In the genomic region with DNA sequence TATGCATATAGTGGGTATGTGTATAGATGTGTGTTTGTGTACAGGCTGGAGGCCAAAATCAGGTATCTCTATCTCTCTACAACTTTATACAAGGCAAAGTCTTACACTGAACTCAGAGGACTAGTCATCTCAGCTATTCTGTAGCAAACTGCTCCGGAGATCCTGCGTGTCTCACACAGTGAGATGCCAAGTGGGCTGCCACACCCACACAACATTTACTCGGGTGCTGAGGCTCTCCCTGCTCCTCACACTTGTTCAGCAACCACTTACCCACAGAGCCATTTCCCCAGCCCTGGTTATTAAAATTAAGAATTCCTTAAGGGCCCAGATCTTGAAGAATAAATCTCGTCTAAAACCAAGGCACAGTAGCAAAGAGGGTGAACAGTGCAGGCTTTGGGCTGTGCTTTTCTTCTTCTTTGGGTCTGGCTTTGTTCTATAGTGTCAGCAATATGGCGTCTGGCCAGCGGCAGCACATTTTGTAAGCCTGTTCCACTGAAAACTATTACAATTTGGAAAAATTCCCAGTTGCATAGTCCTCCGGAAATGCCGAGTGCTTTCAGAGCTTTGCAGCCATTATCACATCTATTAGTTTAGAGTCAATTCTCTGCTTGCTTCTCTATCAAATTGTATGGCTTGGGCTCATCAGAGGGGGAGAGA, we compare ENCODE assay signal across 9 mouse cellular contexts. TPM values are rescaled to one million over a fixed set of nuclear protein-coding genes. Genes with fewer than 3 reads are reported as not detected.
DNase-seq lines count a peak whose midpoint lies in the region; ATAC-seq and TF ChIP-seq lines count a peak whose summit lies in the region.
"Had no signal": no experiment of that assay in that cellular context is flagged by ENCODE, and none has a peak within 500 bp of the region (broad histone marks: within the 10 kb centered on the region; RNA-seq: fewer than 3 reads in every experiment).

No protein-coding gene starts in this region.

- TF ChIP-seq CTCF in stomach, postnatal 0 days (IDR thresholded peaks at IDR 0.05; ENCODE audit: low read depth): no peak
- no peak for TF ChIP-seq CTCF in hindbrain, postnatal 0 days (IDR thresholded peaks at IDR 0.05; ENCODE audit: low read depth)

- no peaks in the 10 kb centered on the region for H3K27me3 ChIP-seq in stomach, embryonic 15.5 days (replicated peaks)
- H3K27me3 ChIP-seq in stomach, postnatal 0 days (ENCODE audit: control insufficient read depth, insufficient read depth, low read length): no peaks in the 10 kb centered on the region
- no peaks in the 10 kb centered on the region for H3K27me3 ChIP-seq in hindbrain, postnatal 0 days (ENCODE audit: insufficient read depth, low read length)
- no peaks in the 10 kb centered on the region for H3K27me3 ChIP-seq in neural tube, embryonic 14.5 days (ENCODE audit: control insufficient read depth, insufficient read depth, low read length)
- H3K27me3 ChIP-seq: embryonic facial prominence, embryonic 12.5 days had no signal

- H3K9ac ChIP-seq in stomach, embryonic 15.5 days: no peak overlapping the region
- H3K9ac ChIP-seq in stomach, postnatal 0 days (ENCODE audit: low read length): no peak overlapping the region
- no peak overlapping the region for H3K9ac ChIP-seq in hindbrain, postnatal 0 days (replicated peaks; ENCODE audit: low read length)
- no peak overlapping the region for H3K9ac ChIP-seq in neural tube, embryonic 14.5 days (replicated peaks; ENCODE audit: low read depth, low read length)
- H3K9ac ChIP-seq: embryonic facial prominence, embryonic 12.5 days had no signal

- DNase-seq in heart, adult 18-20 months: peak; percentile 34 to 42
- DNase-seq in heart, adult 9 months (ENCODE audit: low spot score in 2 of 2): no peak
- DNase-seq in stomach, postnatal 0 days (ENCODE audit: low spot score): no peak
- DNase-seq in hindbrain, postnatal 0 days (ENCODE audit: low spot score): peak; percentile 81
- DNase-seq in yolk sac, embryonic 10.5 days (ENCODE audit: low spot score): no peak
- no peak for DNase-seq in gastrocnemius, adult 8-10 months (ENCODE audit: low spot score in 2 of 2)

- 55% methylated on average over 8 of the region's 8 CpGs for WGBS in stomach, embryonic 15.5 days
- WGBS in stomach, postnatal 0 days: 51% methylated on average over 8 of the region's 8 CpGs
- 22% methylated on average over 8 of the region's 8 CpGs for WGBS in hindbrain, postnatal 0 days
- 57% methylated on average over 8 of the region's 8 CpGs for WGBS in neural tube, embryonic 14.5 days

- peaks cover 5% of the 10 kb centered on the region; the same call in 1 of the 2 replicates for H3K4me1 ChIP-seq in stomach, embryonic 15.5 days
- H3K4me1 ChIP-seq in stomach, postnatal 0 days (replicated peaks; ENCODE audit: control insufficient read depth, insufficient read depth): 0 out of 2 replicates have a peak, but pooled peaks cover 3% of the 10 kb centered on the region
- H3K4me1 ChIP-seq in hindbrain, postnatal 0 days (ENCODE audit: insufficient read depth, low read length): peaks cover 13% of the 10 kb centered on the region
- peaks cover 9% of the 10 kb centered on the region; the same call in 1 of the 2 replicates for H3K4me1 ChIP-seq in neural tube, embryonic 14.5 days (ENCODE audit: control insufficient read depth, insufficient read depth, low read length)
- H3K4me1 ChIP-seq: embryonic facial prominence, embryonic 12.5 days had no signal

- TF ChIP-seq EP300 in stomach, postnatal 0 days (optimal IDR thresholded peaks at IDR 0.05): no peak

- no peaks in the 10 kb centered on the region for H3K36me3 ChIP-seq in stomach, embryonic 15.5 days
- H3K36me3 ChIP-seq in stomach, postnatal 0 days (ENCODE audit: control insufficient read depth, insufficient read depth, low read length): no peaks in the 10 kb centered on the region
- no peaks in the 10 kb centered on the region for H3K36me3 ChIP-seq in hindbrain, postnatal 0 days (ENCODE audit: insufficient read depth, low read length)
- H3K36me3 ChIP-seq in neural tube, embryonic 14.5 days (ENCODE audit: control insufficient read depth, insufficient read depth, low read length): no peaks in the 10 kb centered on the region
- H3K36me3 ChIP-seq: embryonic facial prominence, embryonic 12.5 days had no signal

- H3K4me3 ChIP-seq in stomach, embryonic 15.5 days (replicated peaks): no peak overlapping the region
- no peak overlapping the region for H3K4me3 ChIP-seq in stomach, postnatal 0 days (ENCODE audit: low read depth, low read length)
- no peak overlapping the region for H3K4me3 ChIP-seq in hindbrain, postnatal 0 days (ENCODE audit: low read length)
- no peak overlapping the region for H3K4me3 ChIP-seq in neural tube, embryonic 14.5 days (ENCODE audit: low read depth, low read length)
- H3K4me3 ChIP-seq: embryonic facial prominence, embryonic 12.5 days had no signal

- no peak overlapping the region for H3K27ac ChIP-seq in stomach, embryonic 15.5 days
- no peak overlapping the region for H3K27ac ChIP-seq in stomach, postnatal 0 days (replicated peaks)
- peak overlapping the region; percentile 70 for H3K27ac ChIP-seq in hindbrain, postnatal 0 days
- H3K27ac ChIP-seq in neural tube, embryonic 14.5 days (ENCODE audit: low read depth, low read length): peak overlapping the region; percentile 70
- H3K27ac ChIP-seq: embryonic facial prominence, embryonic 12.5 days had no signal

- H3K9me3 ChIP-seq in stomach, embryonic 15.5 days: no peaks in the 10 kb centered on the region
- no peaks in the 10 kb centered on the region for H3K9me3 ChIP-seq in stomach, postnatal 0 days (ENCODE audit: control insufficient read depth, low read length)
- H3K9me3 ChIP-seq in hindbrain, postnatal 0 days (ENCODE audit: low read length): no peaks in the 10 kb centered on the region
- no peaks in the 10 kb centered on the region for H3K9me3 ChIP-seq in neural tube, embryonic 14.5 days (ENCODE audit: control insufficient read depth, low read length)
- H3K9me3 ChIP-seq: embryonic facial prominence, embryonic 12.5 days had no signal

- no peak overlapping the region for H3K4me2 ChIP-seq in stomach, embryonic 15.5 days
- H3K4me2 ChIP-seq in stomach, postnatal 0 days (replicated peaks; ENCODE audit: low read depth): no peak overlapping the region
- H3K4me2 ChIP-seq in hindbrain, postnatal 0 days (ENCODE audit: low read depth, low read length): no peak overlapping the region
- H3K4me2 ChIP-seq in neural tube, embryonic 14.5 days (ENCODE audit: low read depth, low read length): no peak overlapping the region
- H3K4me2 ChIP-seq: embryonic facial prominence, embryonic 12.5 days had no signal

- peak; percentile 43; the same call in 1 of the 2 replicates for ATAC-seq in stomach, embryonic 15.5 days (ENCODE audit: insufficient read depth, low FRiP score, low read depth)
- no peak for ATAC-seq in stomach, postnatal 0 days (ENCODE audit: low FRiP score, low TSS enrichment)
- ATAC-seq in hindbrain, postnatal 0 days: peak; percentile 77
- peak; percentile 52; the same call in 1 of the 2 replicates for ATAC-seq in neural tube, embryonic 14.5 days (ENCODE audit: low read depth)

RNA-seq across cellular contexts. Expression of gene Gsap, which starts 17.2 kb away (rescaled TPM):
- 1 to 10 TPM; 3.6 to 4.0 TPM for total RNA-seq in heart, adult 18-20 months (2021)
- 2.5 and 2.9 TPM in 2 replicates for polyA plus RNA-seq in stomach, embryonic 15.5 days (2015; fragmentation: Nextera tagmentation; extraction: Ambion mirVana)
- 1.4 TPM in 2 replicates for polyA plus RNA-seq in stomach, postnatal 0 days (2015; fragmentation: Nextera tagmentation; extraction: Ambion mirVana)
- 11.0 TPM in 2 replicates for total RNA-seq in hindbrain, postnatal 0 days (2014; rRNA removed)
- 8.3 and 8.7 TPM in 2 replicates for polyA plus RNA-seq in hindbrain, postnatal 0 days (2015; fragmentation: Nextera tagmentation; extraction: Ambion mirVana)
- polyA plus RNA-seq in neural tube, embryonic 14.5 days (2014; fragmentation: Nextera tagmentation; extraction: Ambion mirVana): 9.7 and 16.3 TPM in 2 replicates
- total RNA-seq in gastrocnemius, adult 8-10 months (2022): 1 to 10 TPM in 1 of 4 experiments, under 1 TPM in 3; 0.58 to 1.3 (median 0.79) TPM

Comparison
In these comparisons a context has a peak if more than half of its experiments do, and no peak if none do; other contexts are left out.
1. DNase-seq: peak in heart, adult 18-20 months (2 of 2) and hindbrain, postnatal 0 days (single experiment); none in heart, adult 9 months (0 of 2), stomach, postnatal 0 days (single experiment), yolk sac, embryonic 10.5 days (single experiment) and gastrocnemius, adult 8-10 months (0 of 2).
2. H3K27ac ChIP-seq: peak in hindbrain, postnatal 0 days (single experiment) and neural tube, embryonic 14.5 days (single experiment); none in stomach, embryonic 15.5 days (single experiment) and stomach, postnatal 0 days (single experiment).